Mouse (Mus musculus) olfactory bulb, adult 2 months (tissue): Measurements from ENCODE around the gene Auh. TPM values are rescaled to one million over a fixed set of nuclear protein-coding genes. Genes with fewer than 3 reads are reported as not detected.

Experiments used
- H3K27ac ChIP-seq: fragments of 200-500 bp; 2 replicates; pipeline ENCODE4 v1.5.1; 2012; ENCODE audit warnings: low read depth, low read length; ENCODE audit not compliant: insufficient read depth
- H3K4me1 ChIP-seq: fragments of 200-500 bp; 2 replicates; pipeline ENCODE4 v1.6.1; 2012; ENCODE audit warnings: low read length; ENCODE audit not compliant: control insufficient read depth, insufficient read depth
- H3K4me3 ChIP-seq: fragments of 200-500 bp; 2 replicates; pipeline ENCODE4 v1.5.1; 2012; ENCODE audit warnings: mild to moderate bottlenecking, low read depth, low read length, moderate library complexity; ENCODE audit not compliant: insufficient read depth
- CTCF ChIP-seq: fragments of 200-500 bp; IDR thresholded peaks from 2 replicates; pipeline ENCODE4 v1.5.1; 2012; ENCODE audit warnings: low read depth, mild to moderate bottlenecking, low read length, moderate library complexity; ENCODE audit not compliant: insufficient read depth
- POLR2A ChIP-seq: fragments of 200-500 bp; IDR thresholded peaks from 2 replicates; pipeline ENCODE4 v1.6.1; 2012; ENCODE audit warnings: mild to moderate bottlenecking, low read depth, low read length, moderate library complexity; ENCODE audit not compliant: insufficient read depth
- WGBS: fragments of 180-500 bp; shearing (Covaris S2); methylation state at CpG from one replicate; pipeline ENCODE4 v1.1.7; 2018; 5-methylcytosine and 5-hydroxymethylcytosine counted together
- polyA plus RNA-seq: library from polyadenylated mRNA; stranded (reverse); fragments of >200 nt; gene quantifications from 2 replicates; pipeline ENCODE4 v1.2.4, GENCODE M21; 2012; ENCODE audit warnings: low replicate concordance; ENCODE audit not compliant: missing spikeins, insufficient read depth, insufficient read length

The Auh gene
- polyA plus RNA-seq, 1 experiment: not detected

DNA sequence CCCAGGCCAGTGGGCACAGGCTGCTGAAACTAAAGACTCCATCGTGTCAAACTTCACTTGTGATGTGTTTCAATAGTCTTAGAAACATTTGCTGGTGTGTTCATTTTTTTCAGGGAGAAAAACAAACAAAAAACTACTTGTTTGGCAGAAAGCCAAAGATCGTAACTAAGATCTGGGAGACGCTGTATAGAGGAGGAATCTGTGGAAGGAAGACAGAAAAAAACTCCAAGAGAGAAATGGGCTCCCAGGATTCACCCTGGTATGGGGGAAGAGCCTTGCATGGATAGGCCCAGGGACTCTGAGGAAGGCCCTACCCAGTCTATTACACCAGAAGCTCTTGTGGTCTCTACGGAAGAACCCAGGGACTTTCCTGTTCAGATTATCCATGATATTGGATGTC, 123.5 kb downstream of the Auh start:
- H3K27ac ChIP-seq: no peak overlapping the region
- H3K4me3 ChIP-seq: no peak overlapping the region
- 33% methylated on average over 4 of the region's 4 CpGs for WGBS
- no peak for TF ChIP-seq CTCF
- no peak for TF ChIP-seq POLR2A
- peaks cover 17% of the 10 kb centered on the region for H3K4me1 ChIP-seq

DNA sequence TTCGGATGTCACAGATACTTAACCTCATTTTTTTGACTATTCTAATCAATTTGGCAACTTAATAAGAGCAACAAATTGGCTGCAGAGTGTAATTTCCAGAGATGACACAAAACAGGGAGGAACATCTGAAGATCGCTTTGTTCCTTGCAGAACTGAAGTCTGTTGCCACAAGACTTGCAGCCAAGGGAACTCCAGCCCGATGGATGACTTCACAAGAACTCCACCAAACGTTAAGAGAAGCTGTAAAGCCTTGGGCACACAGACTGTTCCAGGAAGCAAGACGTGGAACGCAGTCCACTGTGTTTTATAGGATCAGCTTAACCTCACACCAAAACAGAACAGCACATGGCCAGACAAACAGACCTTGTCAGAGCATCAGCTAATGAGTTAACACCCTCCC, 123.9 kb downstream of the Auh start:
- TF ChIP-seq CTCF: no peak
- TF ChIP-seq POLR2A: no peak

DNA sequence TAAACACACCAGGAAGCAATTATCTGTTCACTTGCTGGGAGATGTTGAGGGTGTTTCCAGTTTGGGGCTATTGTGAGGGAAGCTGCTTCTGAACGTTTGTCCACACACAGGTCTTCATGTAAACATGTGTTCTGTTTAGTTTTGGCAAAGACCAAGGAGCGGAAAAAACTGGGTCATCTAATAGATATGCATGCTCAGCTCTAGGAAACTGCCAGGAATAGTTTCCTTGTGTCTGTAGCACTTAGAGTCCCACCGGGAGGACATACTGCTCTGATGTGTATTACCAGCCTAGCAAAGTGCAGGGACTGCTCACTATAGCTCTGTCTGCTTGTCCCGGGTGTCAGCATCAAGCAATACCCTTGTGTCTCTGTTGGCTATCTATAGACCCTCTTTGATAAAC, 127.0 kb downstream of the Auh start:
- Histone ChIP-seq H3K4me3 (no peak overlapping the region), H3K27ac (no peak overlapping the region), H3K4me1 (peaks cover 14% of the 10 kb centered on the region)
- 57% methylated on average over 4 of the region's 4 CpGs for WGBS
- TF ChIP-seq POLR2A (no peak), CTCF (no peak)

More for the DNA sequence above, 123.9 kb downstream of the Auh start:
- Histone ChIP-seq H3K27ac (no peak overlapping the region), H3K4me3 (no peak overlapping the region), H3K4me1 (peaks cover 17% of the 10 kb centered on the region)
- WGBS: 53% methylated on average over 6 of the region's 6 CpGs

DNA sequence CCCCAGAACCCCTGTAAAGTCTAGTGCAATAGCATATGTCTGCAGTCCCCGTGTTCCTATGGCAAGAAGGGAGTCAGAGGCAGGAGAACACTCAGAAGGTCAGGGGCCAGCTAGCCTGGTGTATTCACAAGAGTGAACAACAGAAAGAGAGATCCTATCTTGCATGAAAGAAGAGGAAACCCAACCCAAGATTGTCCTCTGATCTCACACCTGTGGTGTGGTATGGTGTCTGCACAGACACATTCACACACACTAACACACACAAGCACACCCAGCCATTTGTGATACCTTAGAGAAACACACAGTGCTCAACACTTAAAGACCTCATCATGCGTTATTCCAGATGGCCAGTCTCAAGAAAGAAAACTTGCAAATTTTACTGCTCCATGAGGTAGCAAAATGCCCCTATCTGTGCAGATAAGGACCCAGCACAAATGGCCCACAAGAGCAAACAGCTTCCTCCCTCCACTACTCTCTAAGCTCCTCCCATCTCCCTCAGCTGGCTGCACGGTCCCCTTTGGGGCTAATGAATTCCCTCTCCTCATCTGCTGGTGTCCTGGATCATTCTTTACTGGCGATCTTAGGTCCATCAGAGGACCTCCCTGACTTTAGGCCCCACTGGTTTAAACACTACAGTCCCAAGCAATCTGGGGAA, 128.7 kb downstream of the Auh start:
- peaks cover 8% of the 10 kb centered on the region for H3K4me1 ChIP-seq
- TF ChIP-seq POLR2A (no peak), CTCF (no peak)
- H3K4me3 ChIP-seq: no peak overlapping the region
- H3K27ac ChIP-seq: no peak overlapping the region
- WGBS: 77% methylated on average over 4 of the region's 4 CpGs

DNA sequence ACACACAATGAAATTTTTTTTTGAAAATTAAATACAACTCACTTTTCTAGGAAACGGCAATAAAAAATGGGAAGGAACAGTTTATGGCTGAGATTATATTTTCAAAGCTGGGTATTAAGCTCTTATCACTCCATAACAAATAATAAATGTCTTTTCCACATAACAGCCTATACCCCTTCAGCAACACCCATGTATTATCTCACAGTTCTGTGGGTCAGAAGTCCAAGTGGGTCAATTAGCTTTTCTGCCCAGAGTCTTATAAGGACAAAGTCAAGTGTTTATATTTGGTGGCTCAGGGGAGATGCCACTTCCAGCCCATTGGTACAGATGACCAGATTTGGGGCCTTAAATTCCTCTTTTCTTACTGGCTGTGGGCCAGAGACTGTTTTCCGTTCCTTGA, 129.4 kb downstream of the Auh start:
- H3K27ac ChIP-seq: no peak overlapping the region
- H3K4me1 ChIP-seq: peaks cover 4% of the 10 kb centered on the region; the same call in 1 of the 2 replicates
- H3K4me3 ChIP-seq: no peak overlapping the region
- WGBS: 77% methylated on average over 2 of the region's 2 CpGs
- no peak for TF ChIP-seq CTCF

DNA sequence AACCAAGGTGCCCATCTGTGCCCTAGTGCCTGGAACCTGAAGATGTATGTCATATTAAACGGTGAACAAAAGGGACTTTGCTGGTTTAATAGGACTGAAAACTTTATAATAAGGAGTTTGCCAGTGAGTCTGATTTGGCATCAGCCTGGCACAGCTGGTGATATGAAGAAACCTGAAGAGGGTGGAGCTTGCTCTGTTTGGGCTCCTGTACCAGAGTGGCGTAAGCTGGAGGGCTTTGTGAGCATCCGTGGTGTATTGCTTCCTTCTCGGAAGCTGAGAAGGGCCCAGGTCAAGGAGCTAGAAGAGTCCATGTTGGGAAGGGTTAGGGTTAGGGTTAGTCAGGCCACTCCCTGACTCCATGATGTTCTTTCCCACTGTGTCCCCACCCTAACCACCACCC, 135.2 kb downstream of the Auh start:
- Histone ChIP-seq H3K4me3 (no peak overlapping the region), H3K27ac (no peak overlapping the region), H3K4me1 (peaks cover 4% of the 10 kb centered on the region; the same call in 1 of the 2 replicates)
- WGBS: 92% methylated on average over 4 of the region's 4 CpGs
- no peak for TF ChIP-seq POLR2A
- no peak for TF ChIP-seq CTCF

DNA sequence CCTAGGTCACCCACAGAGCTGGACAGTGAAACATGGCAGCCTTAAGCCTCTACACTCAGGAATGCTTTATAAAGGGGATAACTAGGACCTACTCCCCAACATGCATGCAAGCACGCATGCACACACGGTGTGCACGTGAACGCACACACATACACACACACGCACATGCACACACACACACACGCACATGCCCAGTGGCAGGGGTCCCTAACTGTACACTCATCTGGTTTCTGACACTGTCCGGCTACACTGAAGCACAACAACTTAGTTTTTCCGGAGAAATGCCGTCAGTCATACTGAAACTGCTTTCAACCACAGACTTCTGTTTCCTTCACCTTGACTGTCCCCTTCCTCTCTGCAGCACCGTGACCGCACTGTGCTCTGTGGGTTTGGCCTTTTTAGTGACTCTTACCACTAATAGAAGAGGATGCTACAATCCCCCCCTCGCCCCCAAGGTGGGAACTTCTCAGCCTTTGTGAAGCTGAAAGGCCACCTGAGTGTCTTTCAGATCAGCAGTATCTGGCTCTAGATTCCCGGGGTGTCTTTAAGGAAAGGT, 136.0 kb downstream of the Auh start:
- 92% methylated on average over 13 of the region's 13 CpGs for WGBS
- no peak for TF ChIP-seq CTCF
- TF ChIP-seq POLR2A: no peak

DNA sequence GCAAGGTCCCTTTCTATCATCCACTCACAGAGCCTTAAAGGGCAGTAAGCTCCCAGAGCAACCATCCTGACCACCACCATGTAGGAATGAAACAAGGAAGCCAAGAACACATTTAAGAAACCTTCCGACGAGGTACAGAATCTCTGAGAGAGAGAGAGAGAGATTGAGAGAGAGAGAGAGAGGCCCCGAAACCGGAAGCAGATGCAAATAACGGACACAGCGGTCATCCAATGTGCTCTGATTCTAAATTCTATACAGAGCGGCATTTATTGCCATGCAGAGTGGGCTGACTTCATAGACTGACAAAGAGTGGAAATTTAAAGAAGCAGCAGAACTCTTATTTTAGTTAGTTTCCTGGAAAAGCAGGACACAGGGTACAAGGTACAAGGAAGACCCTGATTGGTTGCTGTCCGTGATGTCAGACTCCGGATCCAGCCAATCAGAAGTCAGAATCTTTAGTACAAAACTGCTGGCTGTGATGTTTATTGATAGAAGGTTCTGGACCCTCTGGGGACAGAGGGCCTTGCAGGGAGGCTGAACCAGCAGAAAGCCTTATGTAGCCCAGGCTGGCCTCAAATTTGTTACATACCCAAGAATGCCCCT, 137.1 kb downstream of the Auh start:
- H3K4me3 ChIP-seq: no peak overlapping the region

More for the DNA sequence above, 136.0 kb downstream of the Auh start:
- H3K4me3 ChIP-seq: no peak overlapping the region
- peaks cover 4% of the 10 kb centered on the region; the same call in 1 of the 2 replicates for H3K4me1 ChIP-seq
- H3K27ac ChIP-seq: no peak overlapping the region

DNA sequence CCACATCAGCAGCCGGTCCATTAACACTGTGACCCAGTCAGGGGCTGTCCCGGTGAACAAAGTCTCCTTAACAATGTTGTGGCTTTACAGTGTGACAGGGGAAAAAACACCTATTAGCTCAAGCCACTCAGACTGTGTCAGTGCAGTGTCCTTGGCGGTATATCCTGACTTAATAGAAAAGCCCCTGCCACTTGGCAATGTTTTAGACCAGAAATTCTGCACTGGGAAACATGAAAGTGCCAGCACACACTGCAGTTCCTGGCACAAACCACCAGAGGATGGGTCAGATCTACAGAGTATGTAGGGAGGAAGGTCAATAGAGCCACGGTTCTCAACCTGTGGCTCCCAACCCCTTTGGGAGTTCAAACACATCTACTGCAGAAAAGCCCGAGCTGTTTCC, 138.6 kb downstream of the Auh start:
- H3K27ac ChIP-seq: no peak overlapping the region

More for the DNA sequence above, 137.1 kb downstream of the Auh start:
- no peak for TF ChIP-seq POLR2A
- no peak for TF ChIP-seq CTCF
- WGBS: 93% methylated on average over 9 of the region's 9 CpGs
- no peak overlapping the region for H3K27ac ChIP-seq
- no peaks in the 10 kb centered on the region for H3K4me1 ChIP-seq

More for the DNA sequence above, 138.6 kb downstream of the Auh start:
- 81% methylated on average over 5 of the region's 5 CpGs for WGBS
- Histone ChIP-seq H3K4me3 (no peak overlapping the region), H3K4me1 (no peaks in the 10 kb centered on the region)
- TF ChIP-seq POLR2A (no peak), CTCF (no peak)

Other genes starting within 250 kb of the Auh start
- gene Nfil3, start 51.4 kb upstream of the Auh start, polyA plus RNA-seq: not detected in 2 replicates